Comparison of ENCODE assay signal across 9 mouse cellular contexts in the genomic region with DNA sequence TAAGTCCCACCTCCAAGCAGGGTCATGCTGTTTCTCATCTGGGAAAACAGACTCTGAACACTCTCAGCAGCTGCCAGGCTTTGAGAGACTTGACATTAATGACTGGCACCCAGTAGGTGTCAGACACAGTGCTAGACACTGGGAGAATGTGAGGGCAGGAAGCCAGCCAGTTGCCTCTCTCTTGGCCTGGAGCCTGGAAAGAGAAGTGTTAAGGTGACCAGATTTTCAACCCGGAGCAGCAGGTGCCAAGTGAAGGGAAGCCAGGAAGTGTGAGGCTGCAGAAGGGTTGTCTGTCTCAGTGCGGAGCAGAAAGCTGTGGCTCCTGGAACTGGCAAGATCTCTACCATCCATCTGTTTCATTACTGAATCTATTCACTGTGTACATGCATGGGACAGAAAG.
DNase-seq lines count a peak whose midpoint lies in the region; ATAC-seq and TF ChIP-seq lines count a peak whose summit lies in the region.
"Had no signal": no experiment of that assay in that cellular context is flagged by ENCODE, and none has a peak within 500 bp of the region (broad histone marks: within the 10 kb centered on the region; RNA-seq: fewer than 3 reads in every experiment).

No protein-coding gene starts in this region.

- no peaks in the 10 kb centered on the region for H3K9me3 ChIP-seq in kidney, embryonic 14.5 days (ENCODE audit: control insufficient read depth, low read length)
- H3K9me3 ChIP-seq in intestine, postnatal 0 days (ENCODE audit: control insufficient read depth), result no peaks in the 10 kb centered on the region
- H3K9me3 ChIP-seq: liver, embryonic 15.5 days had no signal

- ATAC-seq in kidney, embryonic 14.5 days (ENCODE audit: low FRiP score, low TSS enrichment), result no peak
- ATAC-seq in intestine, postnatal 0 days, result no peak

- no peak for TF ChIP-seq CTCF in intestine, postnatal 0 days (IDR thresholded peaks at IDR 0.05; ENCODE audit: low read depth)

- no peak overlapping the region for H3K4me2 ChIP-seq in kidney, embryonic 14.5 days (replicated peaks; ENCODE audit: low read depth, low read length)
- H3K4me2 ChIP-seq in intestine, postnatal 0 days (replicated peaks; ENCODE audit: low read depth), result no peak overlapping the region
- H3K4me2 ChIP-seq: liver, embryonic 15.5 days had no signal

- no peak overlapping the region for H3K9ac ChIP-seq in kidney, embryonic 14.5 days (ENCODE audit: low read depth, low read length)
- H3K9ac ChIP-seq in intestine, postnatal 0 days (ENCODE audit: low read depth, low read length), result no peak overlapping the region
- H3K9ac ChIP-seq: liver, embryonic 15.5 days had no signal

- no peaks in the 10 kb centered on the region for H3K27me3 ChIP-seq in kidney, embryonic 14.5 days (ENCODE audit: control insufficient read depth, insufficient read depth, low read length)
- no peaks in the 10 kb centered on the region for H3K27me3 ChIP-seq in intestine, postnatal 0 days (replicated peaks; ENCODE audit: control insufficient read depth, insufficient read depth, low read length)
- H3K27me3 ChIP-seq: liver, embryonic 15.5 days had no signal

- intact Hi-C loops in gastrocnemius, postnatal 14 days (cut with DNase I; ENCODE audit: low total_unique reads), result no loop called here

- no peaks in the 10 kb centered on the region for H3K36me3 ChIP-seq in kidney, embryonic 14.5 days (ENCODE audit: control insufficient read depth, insufficient read depth, low read length)
- no peaks in the 10 kb centered on the region for H3K36me3 ChIP-seq in intestine, postnatal 0 days (ENCODE audit: control insufficient read depth, insufficient read depth)
- H3K36me3 ChIP-seq: liver, embryonic 15.5 days had no signal

- no peak overlapping the region for H3K4me3 ChIP-seq in kidney, embryonic 14.5 days (ENCODE audit: low read length)
- no peak overlapping the region for H3K4me3 ChIP-seq in intestine, postnatal 0 days (ENCODE audit: low read depth, low read length)
- H3K4me3 ChIP-seq: liver, embryonic 15.5 days had no signal

- no peak overlapping the region for H3K27ac ChIP-seq in kidney, embryonic 14.5 days (ENCODE audit: low read depth, low read length)
- H3K27ac ChIP-seq in intestine, postnatal 0 days (ENCODE audit: low read depth, low read length), result no peak overlapping the region
- H3K27ac ChIP-seq: liver, embryonic 15.5 days had no signal

- 39% methylated on average over 2 of the region's 2 CpGs for WGBS in kidney, embryonic 14.5 days
- WGBS in intestine, postnatal 0 days, result 58% methylated on average over 2 of the region's 2 CpGs

- peak; percentile 29 for DNase-seq in kidney, adult 18-20 months
- peak; percentile 9 to 10 for DNase-seq in cerebellum, postnatal 36 days
- DNase-seq in gastrocnemius, postnatal 14 days, result peak; percentile 66
- peak; percentile 31 to 33 for DNase-seq in layer of hippocampus, adult 8-10 months (ENCODE audit: low spot score in 2 of 2)
- DNase-seq in thymus, postnatal 25 days, result no peak
- DNase-seq in natural killer cell, adult 2 months (ENCODE audit: low spot score in 2 of 2), result no peak

- H3K4me1 ChIP-seq in kidney, embryonic 14.5 days (ENCODE audit: control insufficient read depth, insufficient read depth, low read length), result peaks cover 11% of the 10 kb centered on the region; the same call in 1 of the 2 replicates
- H3K4me1 ChIP-seq in intestine, postnatal 0 days (replicated peaks; ENCODE audit: control insufficient read depth, insufficient read depth, low read length), result no peaks in the 10 kb centered on the region
- H3K4me1 ChIP-seq: liver, embryonic 15.5 days had no signal

Comparison
In these comparisons a context has a peak if more than half of its experiments do, and no peak if none do; other contexts are left out.
1. DNase-seq: peak in kidney, adult 18-20 months (single experiment), cerebellum, postnatal 36 days (2 of 2), gastrocnemius, postnatal 14 days (single experiment) and layer of hippocampus, adult 8-10 months (2 of 2); none in thymus, postnatal 25 days (single experiment) and natural killer cell, adult 2 months (0 of 2).